Mouse (Mus musculus): ENCODE results near the gene Abcb6. TPM values are rescaled to one million over a fixed set of nuclear protein-coding genes. Genes with fewer than 3 reads are reported as not detected.
A peak's percentile ranks its signal among the peaks of the same experiment; 100 is the strongest.

Abcb6 gene
- 10 to 100 TPM; 37.7 to 45.8 TPM for total RNA-seq (2021)
- long read RNA-seq, transcript Abcb6-201 (19 exons, 2,966 nt): major isoform, 41 of 50 reads
- long read RNA-seq, partial matches to known transcripts: 3 of 50 reads
- long read RNA-seq, other reads (novel, unspliced or antisense): 6 of 50 reads

DNA sequence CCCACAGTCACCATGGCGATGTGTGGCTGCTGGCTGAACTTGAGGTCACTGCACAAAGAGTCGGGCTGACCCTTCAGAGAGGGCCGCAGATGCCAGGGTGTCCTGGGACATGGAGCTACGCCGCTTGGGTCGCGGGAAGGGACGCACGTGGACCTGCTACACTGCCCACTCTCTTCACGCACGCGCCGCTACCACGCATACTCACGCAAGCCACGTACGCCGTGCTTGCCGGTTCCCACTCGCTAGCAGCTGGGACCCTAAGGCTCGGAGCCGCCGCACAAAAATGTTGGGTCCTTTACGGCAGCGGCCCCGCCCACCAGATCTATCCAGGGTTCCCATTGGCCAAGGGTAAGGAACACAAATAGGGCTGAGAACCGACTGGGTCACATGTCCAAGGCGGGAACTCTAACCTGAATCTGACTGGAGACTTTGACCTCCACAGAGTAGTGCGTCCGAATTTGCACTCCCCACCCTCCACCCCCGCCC, at the start of gene Abcb6:
Abcb6 (minus strand) TSS at position 288 of the 486 bp plus-strand sequence.
- DNase-seq (ENCODE audit: low spot score in 2 of 2): peak; percentile 89 to 91

DNA sequence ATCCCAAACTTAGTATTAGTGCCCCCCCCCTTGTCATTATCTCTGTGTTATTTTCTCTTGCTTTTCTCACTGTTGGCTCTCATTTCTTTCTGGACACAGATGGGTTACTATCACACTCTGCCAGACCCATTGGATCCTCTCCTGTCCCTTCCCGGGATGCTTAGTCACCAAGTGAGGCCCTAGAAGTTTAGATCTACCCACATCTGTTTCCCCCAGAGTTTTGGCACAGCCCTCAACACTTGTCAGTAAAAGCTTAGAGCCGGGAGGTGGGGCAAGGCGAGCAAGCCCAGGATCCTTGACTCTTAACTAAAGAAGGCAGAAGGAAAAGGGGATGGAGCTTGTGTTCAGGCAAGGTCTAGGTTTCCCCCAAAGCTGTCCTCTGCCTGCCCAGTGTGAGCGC, 49.0 kb upstream of the Abcb6 start:
- no peak for DNase-seq (ENCODE audit: low spot score in 2 of 2)

DNA sequence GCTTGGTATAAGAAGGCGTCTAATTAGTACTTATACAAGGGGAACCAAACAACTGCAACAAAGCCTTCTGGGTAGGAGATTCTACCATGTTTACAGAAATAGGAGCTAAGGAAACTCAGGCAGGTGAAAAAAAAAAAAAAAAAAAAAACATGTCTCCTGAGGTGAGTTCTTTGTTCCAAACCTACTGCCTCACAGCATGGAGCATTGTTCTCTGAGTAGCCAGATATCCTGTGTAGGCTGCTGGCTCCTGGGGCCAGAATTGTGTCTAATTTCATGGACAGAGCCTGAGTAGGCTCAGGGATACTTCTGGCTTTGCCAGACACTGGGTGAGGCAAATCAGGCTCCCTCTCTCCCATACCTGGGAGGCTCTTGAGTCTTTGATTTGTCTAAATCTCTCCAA, 47.5 kb upstream of the Abcb6 start:
- DNase-seq (ENCODE audit: low spot score in 2 of 2): no peak

DNA sequence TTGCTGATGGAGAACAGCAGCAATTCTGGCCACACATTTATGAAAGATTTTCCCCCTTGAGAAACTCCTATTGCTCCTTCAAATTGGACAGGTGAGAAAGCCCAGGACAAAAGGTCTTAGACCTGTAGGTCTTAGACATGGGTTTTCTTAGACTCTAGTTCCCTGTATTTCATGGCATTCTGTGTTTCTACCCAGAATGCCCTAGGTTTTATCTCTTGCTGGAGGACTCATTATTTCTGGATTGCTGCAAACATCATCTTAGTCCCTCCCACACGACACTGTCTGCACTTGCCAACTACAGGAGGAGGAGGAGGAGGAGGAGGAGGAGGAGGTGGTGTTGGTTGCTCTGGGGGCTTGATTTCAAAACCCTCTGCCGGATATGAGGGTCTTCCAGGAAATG, 45.9 kb upstream of the Abcb6 start:
- DNase-seq (ENCODE audit: low spot score in 2 of 2): no peak

DNA sequence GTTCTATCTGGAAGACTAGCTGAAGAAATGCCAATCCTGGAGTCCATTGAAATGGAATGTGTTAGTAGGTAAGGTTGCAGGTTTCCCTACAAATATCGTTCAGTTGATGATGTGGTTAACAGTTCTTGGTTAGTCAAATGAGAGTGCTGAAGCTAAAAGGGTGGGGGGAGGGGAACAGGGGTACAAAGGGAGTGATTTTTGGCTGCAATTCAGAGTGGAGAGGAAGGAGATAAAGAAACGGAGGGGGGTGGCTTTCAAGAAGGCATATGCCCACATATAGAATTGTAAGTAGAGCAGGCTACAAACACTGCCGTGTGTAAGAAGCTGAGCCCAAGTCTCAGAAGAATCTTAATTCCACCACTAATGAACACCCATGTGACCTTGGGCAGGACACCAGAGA, 45.3 kb upstream of the Abcb6 start:
- no peak for DNase-seq (ENCODE audit: low spot score in 2 of 2)

DNA sequence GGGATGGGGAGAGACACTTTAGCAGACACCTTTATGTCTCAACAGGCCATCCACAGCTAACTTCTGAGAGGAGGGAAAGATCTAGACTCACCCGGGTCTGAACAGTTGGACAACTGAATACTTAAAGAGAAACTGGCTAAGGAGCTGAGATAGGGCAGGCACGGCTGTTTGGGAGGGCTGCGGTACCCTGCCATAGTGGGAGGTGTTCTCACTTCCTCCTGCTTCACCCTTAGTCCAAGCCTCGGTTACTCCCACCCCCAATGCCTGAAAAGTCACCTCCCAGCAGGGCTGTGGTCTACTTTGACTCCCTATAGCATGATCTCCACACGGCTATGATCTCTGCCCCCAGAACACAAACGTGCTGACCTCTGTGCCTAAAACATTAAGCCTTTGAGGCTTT, 43.3 kb upstream of the Abcb6 start:
- DNase-seq (ENCODE audit: low spot score in 2 of 2): no peak

DNA sequence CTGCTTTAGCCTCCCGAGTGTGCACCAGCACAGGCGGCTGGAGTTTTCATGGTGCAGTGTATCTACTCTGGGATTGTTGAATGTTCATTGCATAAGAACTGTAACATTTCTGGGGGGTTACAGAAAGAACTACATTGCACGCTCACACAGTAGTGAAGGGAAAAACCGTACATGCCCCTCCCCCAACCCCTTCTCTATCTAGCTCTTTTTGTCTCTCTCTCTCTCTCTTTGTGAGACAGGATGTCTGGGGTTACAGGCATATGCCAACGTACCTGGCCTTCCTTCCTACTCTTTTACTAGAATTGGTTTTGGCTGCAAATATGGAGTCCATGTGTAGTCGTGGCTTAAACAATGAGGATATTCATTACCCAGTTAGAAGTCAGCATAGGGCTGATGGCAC, 42.7 kb upstream of the Abcb6 start:
- DNase-seq (ENCODE audit: low spot score in 2 of 2): no peak

DNA sequence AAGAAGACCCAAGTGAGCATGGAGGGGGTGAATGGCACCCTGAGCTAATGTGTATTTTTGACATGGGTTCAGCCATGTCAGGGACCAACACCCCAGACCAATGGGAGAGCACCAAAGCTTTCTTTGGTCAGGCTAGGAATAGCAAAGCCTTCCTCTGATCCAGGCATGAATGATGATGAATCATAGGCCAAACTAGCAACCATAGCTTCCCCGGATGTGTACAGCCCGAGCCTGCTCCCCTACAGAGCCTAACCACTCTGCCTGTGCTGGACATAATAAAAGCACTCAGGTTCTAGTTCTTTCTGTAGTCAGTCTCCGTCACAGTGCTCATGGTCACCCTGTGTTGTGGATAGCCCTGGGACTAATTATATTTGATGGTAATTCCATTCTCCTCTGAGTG, 41.3 kb upstream of the Abcb6 start:
- no peak for DNase-seq (ENCODE audit: low spot score in 2 of 2)

DNA sequence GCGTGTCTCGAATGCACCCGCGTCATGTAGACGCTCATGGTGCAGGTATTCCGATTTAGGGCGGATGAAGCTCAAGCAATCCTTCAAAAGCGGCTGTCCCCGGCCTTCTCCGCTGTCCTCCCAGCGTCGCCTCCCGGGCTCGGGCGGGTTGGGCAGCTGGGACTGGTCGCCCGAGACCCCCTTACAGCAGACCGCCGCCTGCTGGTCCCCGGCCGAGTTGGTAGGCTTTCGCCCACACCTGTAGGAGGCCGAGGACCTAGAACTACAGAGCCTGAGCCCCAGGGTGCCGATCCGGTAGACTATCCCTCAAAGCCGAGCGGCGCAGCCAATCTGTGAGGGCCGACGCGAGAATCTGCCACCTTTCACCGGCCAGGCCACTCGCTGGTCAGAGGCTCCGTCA, 39.3 kb upstream of the Abcb6 start, which contains the start of gene Tuba4a:
Tuba4a (minus strand) TSS at position 335 of the 400 bp plus-strand sequence.
- no peak for DNase-seq (ENCODE audit: low spot score in 2 of 2)

DNA sequence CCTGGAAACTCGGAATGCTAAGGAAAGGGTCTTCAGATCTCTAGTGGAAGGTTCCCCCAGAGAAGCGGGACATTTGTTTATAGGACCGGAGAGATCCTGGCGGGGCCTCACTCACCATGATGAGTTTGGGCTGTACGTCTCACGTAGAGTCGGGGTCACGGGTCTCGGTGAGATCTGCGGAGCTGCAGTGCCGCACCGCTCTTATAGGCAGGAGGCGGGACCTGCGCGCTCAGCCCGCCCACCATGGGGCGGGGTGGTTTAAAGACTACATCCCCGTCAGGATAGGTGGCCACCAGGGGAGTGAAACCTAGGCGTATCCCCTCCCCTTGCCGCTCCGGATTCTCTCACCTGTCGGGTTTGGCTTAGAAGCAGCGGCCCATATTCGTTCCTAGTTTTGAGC, 38.9 kb upstream of the Abcb6 start:
- DNase-seq (ENCODE audit: low spot score in 2 of 2): peak; percentile 80 to 89

DNA sequence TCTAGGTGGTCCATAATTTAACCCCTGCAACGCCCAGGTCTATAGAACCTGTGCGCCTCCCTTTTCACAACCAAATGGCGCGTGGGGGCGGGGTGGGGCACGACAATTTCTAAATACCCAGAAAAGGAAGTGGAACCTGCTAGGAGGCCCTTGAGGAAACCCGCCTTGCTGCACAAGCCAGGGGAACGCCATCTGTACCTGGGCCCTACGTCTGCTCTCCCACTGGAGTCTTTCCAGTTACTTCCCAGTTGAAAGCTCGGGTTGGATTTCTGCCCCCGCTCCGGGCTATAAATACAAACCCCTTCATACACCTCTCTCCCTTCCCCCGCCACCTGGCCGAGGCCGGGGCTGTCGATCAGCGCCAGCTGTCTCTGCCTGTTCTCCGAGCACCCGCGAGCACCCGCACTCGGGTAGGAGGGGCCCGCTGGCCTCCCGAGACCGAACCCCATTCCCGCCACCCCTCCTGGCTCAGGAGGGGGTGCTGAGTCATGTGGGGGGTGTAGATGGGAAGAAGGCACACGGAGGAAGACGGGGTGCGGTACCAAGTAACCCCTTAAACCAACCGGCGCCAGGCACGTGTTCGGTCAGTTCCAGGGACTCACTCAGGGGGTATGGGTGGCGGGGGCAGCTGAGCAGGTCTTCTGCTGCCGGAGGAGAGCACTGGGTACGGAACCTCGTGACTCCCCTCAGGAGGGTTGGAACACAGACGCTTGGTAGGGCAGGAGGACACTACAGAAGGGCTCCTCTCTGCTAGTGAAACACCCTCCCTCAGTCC, 38.2 kb upstream of the Abcb6 start:
- peak; percentile 49 to 63 for DNase-seq (ENCODE audit: low spot score in 2 of 2)

DNA sequence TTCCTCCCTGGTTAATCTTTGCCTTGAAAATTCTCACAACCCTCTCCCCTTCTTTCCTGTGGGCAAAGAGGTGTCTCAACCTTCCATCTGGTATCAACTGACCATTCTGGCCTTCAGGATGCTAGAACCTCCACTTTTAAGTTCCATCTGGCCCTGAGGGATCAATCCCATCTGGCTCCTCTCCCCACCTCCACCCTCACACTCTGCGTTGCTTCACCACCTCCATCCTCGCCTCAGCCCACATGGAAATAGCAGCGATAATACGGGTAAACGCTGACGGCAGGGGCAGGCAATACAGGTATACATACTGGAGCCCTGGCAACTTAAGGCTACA, 37.7 kb upstream of the Abcb6 start:
- DNase-seq (ENCODE audit: low spot score in 2 of 2): no peak

DNA sequence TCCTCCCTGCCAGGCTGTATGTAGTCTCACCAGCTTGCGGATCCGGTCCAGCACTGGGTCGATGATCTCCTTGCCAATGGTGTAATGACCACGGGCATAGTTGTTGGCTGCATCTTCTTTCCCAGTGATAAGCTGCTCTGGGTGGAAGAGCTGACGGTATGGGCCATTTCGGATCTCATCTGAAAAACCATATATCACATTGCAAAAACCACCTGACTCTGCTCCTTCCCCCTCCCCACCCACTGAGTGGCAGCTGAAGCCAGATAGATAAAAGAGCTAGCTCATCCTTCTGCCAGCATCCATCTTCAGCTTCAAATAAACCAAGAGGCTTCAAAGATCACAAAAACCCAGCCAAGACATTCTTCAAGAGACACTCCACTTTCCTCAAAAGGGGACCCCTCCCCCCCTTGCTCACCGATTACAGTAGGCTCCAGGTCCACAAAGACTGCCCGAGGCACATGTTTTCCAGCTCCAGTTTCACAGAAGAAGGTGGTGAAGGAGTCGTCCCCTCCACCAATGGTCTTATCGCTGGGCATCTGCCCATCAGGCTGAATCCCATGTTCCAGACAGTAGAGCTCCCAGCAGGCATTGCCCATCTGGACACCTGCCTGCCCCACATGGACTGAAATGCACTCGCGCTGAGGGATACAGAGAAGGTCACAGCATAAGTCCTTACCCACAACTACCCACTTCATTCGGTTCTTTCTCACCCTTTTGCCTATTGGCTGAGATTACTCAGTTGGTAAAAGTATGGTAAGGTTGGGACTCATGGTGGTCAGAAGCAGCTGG, 36.8 kb upstream of the Abcb6 start:
- no peak for DNase-seq (ENCODE audit: low spot score in 2 of 2)

DNA sequence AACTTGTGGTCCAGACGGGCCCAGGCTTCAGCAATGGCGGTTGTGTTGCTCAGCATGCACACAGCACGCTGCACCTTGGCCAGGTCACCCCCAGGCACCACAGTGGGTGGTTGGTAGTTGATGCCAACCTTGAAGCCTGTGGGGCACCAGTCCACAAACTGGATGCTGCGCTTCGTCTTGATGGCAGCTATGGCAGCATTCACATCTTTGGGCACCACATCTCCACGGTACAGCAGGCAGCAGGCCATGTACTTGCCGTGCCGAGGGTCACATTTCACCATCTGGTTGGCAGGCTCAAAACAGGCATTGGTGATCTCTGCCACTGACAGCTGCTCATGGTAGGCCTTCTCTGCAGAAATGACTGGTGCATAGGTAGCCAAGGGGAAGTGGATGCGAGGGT, 35.6 kb upstream of the Abcb6 start:
- no peak for DNase-seq (ENCODE audit: low spot score in 2 of 2)

DNA sequence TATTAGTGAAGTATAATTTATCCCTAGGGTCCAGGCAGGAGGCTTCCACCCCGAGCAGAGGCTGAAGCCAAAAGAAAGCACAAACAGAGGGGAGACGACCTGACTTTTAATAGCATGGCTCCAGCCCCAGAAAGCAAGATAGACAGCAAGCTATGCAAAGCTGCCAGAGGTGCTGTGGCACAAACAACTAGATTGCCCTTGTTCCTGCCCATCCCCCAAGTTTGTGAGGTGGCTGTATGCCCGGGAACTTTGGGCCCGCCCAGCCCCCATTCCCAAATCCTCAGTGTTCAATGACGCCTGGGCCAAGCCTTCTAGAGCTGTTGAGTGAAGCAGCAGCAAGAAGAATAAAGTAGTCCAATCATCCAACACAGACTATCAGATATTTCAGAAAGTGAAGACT, 34.7 kb upstream of the Abcb6 start:
- peak; percentile 70 to 80 for DNase-seq (ENCODE audit: low spot score in 2 of 2)

DNA sequence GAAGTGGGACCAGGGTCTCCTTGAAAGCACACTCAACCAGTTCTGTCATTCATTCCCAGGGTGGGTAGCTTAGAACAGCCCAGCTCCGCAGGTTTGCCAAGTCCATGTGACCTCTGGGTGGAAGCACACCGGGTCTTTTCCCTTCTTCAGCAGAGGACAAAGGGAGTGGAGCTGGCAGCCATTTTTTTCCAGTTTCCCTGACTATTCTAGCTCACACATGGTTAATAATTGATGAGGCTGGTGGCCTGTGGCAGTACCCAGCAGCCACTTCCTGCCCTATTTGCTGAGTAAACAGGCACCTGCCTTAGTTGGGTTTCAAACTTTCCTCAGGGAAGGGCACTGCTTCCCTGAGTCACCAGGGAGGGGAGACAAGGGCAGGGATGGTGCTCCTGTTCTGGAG, 34.2 kb upstream of the Abcb6 start:
- DNase-seq (ENCODE audit: low spot score in 2 of 2): no peak

DNA sequence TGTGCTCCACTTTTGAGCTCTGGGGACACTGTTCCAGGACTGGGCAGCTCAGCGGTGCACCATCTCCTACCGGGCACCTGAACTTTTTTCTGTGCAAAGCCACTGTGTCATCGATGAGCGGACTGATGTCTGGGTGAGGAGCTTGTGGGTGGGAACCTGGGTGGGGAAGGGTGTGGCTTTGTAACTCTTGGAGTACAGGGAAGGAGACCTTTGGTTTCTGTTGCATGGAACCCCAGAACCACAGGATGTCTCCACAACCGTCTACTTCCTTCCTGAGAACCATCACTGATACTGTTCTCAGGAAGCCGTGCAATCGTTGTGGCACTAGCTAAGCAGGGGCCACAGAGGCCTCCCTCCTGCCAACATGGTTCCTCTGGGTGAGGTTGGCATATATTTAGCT, 32.9 kb upstream of the Abcb6 start:
- no peak for DNase-seq (ENCODE audit: low spot score in 2 of 2)

DNA sequence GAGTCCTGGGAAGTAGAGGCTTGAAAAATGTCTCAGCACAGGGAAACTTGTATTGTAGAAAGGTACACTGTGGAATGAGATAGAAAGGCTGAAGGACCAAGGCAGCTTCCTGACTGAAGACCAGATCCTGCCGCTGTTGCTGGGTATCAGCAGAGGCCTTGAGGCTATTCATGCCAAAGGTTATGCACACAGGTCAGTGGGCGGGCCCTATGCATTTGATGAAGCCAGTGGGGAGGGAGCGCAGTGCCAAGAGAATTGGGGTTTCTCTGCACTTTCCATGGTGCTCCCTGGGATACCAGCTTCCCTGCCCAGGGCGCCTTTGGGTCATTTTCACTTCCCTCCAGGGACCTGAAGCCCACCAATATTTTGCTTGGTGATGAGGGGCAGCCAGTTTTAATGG, 32.4 kb upstream of the Abcb6 start:
- no peak for DNase-seq (ENCODE audit: low spot score in 2 of 2)

DNA sequence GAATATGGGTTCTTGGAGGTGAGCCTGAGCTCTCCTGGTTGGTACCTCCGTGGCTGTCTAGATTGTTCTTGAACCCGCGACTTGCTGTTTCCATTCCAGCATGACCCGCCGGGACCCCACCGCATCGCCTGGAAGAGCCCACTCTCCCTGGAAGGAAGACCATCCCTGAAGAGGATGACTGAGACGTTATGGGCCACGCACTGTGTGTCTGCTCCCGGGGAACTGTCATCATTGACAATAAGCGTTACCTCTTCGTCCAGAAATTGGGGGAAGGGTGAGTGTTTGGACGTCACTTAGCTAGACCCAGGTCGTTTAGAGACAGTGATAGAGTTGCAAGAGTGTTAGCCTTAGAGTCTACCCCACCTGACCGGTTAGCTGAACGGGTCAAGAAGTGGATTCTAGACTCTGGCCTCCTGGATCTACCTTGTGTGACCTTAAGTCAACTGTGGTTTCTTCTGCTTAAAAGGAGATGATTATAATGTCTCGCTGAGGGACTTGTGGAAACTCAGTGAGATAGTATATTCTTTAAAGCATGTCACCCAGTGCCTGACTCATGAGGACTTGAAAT, 31.0 kb upstream of the Abcb6 start:
- DNase-seq (ENCODE audit: low spot score in 2 of 2): no peak

DNA sequence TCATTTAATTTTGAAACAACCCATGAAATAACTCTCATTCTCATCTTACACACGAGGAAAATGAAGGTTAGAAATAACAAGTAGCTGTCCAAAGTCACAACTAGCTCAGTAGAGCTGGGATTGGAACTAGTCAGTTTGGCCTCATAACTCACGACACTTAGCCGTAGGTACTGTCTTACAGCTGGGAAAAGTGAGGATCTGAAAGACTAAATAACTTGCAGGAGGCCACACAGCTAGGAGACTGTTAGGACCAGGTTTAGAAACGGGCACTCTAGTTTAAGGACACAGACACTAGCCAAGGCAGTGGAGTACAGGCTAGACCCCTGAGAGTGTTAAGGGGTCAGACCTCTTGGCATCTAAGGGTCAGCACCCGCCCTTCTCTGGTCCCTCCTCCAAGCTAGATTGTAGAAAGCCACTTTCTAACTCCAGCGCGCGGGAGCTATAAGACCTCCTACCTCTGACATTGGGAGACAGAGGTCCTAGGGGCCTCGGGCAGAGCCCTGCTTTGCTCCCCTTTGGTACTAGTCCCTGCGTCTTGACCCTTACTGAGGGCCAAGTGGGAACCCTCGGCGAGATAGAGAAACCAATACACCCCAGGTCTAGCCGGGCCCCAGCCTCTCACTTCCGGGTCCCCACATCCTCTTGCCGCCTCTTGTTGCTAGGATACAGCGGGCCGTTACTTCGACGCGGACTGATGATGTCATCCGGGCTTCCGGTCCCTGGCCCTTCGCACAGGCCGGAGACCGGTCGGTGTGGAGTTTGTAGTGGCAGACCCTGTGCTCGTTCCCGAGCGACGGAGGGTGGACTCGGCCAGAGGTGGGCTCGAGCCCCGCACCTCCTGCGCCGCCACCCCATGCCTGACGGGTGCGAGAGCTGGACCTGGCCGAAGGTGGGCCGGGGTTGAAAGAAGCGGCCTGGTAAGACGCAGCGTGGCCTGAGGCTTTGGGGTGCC, 30.2 kb upstream of the Abcb6 start, which contains the start of the genes Glb1l and Stk16:
Glb1l (minus strand) TSS at position 678 of the 952 bp plus-strand sequence.
Stk16 (plus strand) TSS at position 703 of the 952 bp plus-strand sequence.
- peak; percentile 95 to 97 for DNase-seq (ENCODE audit: low spot score in 2 of 2)

Data from layer of hippocampus, postnatal 10 days (tissue).